Mouse (Mus musculus): ENCODE data around the gene Kbtbd6.

DNA sequence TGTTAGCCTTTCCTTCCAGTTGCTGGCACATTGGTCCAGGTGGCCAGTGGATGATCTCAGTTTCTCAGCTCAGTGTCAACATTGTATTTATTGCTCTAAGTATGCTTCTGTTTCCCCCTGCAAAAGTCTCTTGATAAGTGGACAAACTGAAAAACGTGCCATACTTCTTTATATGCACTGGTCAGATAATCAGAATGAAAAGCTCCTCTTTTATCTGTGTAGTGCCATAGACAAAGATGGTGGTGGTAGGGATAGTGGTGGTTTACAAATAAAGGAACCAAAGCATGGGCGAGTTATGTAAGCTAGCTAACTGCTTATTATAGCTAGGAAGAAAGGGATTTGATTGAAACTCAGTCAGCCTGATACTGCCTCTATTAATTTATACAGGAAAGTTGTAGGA, 44.0 kb upstream of the Kbtbd6 start:
- TF ChIP-seq EP300 (IDR thresholded peaks at IDR 0.05; ENCODE audit: insufficient read depth, low read depth, low read length) (no peak), CTCF (IDR thresholded peaks at IDR 0.05) (no peak)
